Mouse (Mus musculus) CH12.LX (cell line): Measurements from ENCODE around the gene Nmrk1.

Experiments
- CHD1 ChIP-seq: IDR thresholded peaks from 2 replicates; pipeline ENCODE4 v1.6.1; 2012; ENCODE audit warnings: low read depth, low read length, improper control_type of control experiment, inconsistent platforms
- CTCF ChIP-seq, 2 experiments: IDR thresholded peaks in 1 of 2; conservative IDR thresholded peaks in 1 of 2; 2 replicates each; pipeline ENCODE4 v1.5.1; 2011 to 2012; ENCODE audit warnings: low read depth in 2 of 2, low read length in 2 of 2, improper control_type of control experiment in 1 of 2, inconsistent platforms in 1 of 2, mild to moderate bottlenecking in 1 of 2, moderate library complexity in 1 of 2
- E2F4 ChIP-seq: IDR thresholded peaks from 2 replicates; pipeline ENCODE4 v1.6.1; 2011; ENCODE audit warnings: low read depth, low read length, improper control_type of control experiment; ENCODE audit not compliant: insufficient replicate concordance
- ETS1 ChIP-seq: conservative IDR thresholded peaks from 2 replicates; pipeline ENCODE4 v1.6.1; 2012; ENCODE audit warnings: low read depth, mild to moderate bottlenecking, inconsistent platforms, low read length, improper control_type of control experiment, moderate library complexity
- RAD21 ChIP-seq: IDR thresholded peaks from 2 replicates; pipeline ENCODE4 v1.6.1; 2011; ENCODE audit warnings: low read depth, mild to moderate bottlenecking, low read length, improper control_type of control experiment, moderate library complexity
- TCF12 ChIP-seq: IDR thresholded peaks from 2 replicates; pipeline ENCODE4 v1.6.1; 2014; ENCODE audit warnings: low read depth, mild to moderate bottlenecking, inconsistent platforms, low read length, improper control_type of control experiment
- USF2 ChIP-seq: conservative IDR thresholded peaks from 2 replicates; pipeline ENCODE4 v1.6.1; 2011; ENCODE audit warnings: low read depth, low read length, improper control_type of control experiment

GRCm38 (mm10) chr19:18655999-18656398, 24.2 kb downstream of the Nmrk1 start:
- TF ChIP-seq ETS1, result no peak
- no peak for TF ChIP-seq CTCF (conservative IDR thresholded peaks at IDR 0.05 in 1 of 2, IDR thresholded peaks at IDR 0.05 in 1 of 2; ENCODE audit: low read depth in 2 of 2, low read length in 2 of 2)
- TF ChIP-seq CHD1, result no peak
- TF ChIP-seq E2F4, result no peak
- no peak for TF ChIP-seq RAD21
- TF ChIP-seq USF2, result no peak; the same call in 1 of the 2 replicates
- TF ChIP-seq TCF12, result no peak
